Mouse (Mus musculus) adrenal gland, adult 8-10 months (tissue): ENCODE data around the gene Myo1a. TPM values are rescaled to one million over a fixed set of nuclear protein-coding genes. Genes with fewer than 3 reads are reported as not detected.
"Not testable (repeated sequence)": the region's sequence is repeated elsewhere in the genome, so short reads cannot be mapped to it uniquely, and the experiment has no call there.

Source experiments
- DNase-seq: peaks from one replicate; pipeline ENCODE4 v3.0.0; 2022
- total RNA-seq, 4 experiments: library from RNA; stranded (reverse); gene quantifications; 2 replicates each; pipeline ENCODE4 v1.2.4; 2022

Myo1a gene
- total RNA-seq, 4 experiments from 2014 or later: 0.75 to 72.1 (median 30.0) TPM

DNA sequence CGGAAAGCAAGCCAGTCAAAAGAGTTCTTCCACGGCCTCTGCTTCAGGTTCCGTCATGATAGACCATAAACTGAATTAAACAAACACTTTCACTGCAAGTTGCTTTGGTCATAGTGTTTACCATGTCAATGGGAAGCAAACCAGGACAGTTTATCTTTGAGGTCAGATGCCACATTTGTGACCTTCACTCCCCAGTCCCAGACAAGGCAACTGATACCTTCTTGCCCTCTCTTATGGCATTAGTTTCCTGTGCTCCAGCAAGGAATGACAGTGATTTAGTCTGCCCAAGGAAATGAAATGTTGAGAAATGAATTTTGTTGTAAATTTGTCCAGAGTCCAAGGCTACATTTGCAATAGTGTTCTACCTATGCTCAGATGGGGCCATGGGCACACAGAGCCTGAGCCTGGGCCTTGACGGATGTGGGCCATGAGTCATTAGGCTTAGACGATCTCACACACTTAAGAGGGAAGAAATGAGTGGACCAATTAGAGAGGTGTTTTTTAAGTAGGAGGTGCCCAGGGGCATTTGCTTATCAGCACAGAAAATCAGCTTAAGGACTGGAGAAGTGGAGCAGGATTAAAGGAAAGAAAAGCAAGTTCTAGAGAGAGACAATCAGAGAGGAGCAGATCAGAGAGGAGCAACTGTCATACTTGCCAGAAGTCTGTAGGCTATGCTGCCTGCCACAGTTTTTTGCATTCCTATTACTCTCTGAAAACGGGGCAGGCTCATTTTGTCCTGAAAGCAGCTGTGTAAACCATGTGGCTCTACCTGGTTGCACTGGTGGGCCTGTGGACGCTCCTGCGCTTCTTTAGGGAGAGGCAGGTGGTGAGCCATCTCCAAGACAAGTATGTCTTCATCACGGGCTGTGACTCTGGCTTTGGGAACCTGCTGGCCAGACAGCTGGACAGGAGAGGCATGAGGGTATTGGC, 54.5 kb downstream of the Myo1a start, which contains the start of the genes Rdh1 and Rdh16f1:
Rdh1 (plus strand) TSS at position 541 of the 930 bp plus-strand sequence.
Rdh16f1 (plus strand) TSS at position 607 of the 930 bp plus-strand sequence.
- no peak for DNase-seq

DNA sequence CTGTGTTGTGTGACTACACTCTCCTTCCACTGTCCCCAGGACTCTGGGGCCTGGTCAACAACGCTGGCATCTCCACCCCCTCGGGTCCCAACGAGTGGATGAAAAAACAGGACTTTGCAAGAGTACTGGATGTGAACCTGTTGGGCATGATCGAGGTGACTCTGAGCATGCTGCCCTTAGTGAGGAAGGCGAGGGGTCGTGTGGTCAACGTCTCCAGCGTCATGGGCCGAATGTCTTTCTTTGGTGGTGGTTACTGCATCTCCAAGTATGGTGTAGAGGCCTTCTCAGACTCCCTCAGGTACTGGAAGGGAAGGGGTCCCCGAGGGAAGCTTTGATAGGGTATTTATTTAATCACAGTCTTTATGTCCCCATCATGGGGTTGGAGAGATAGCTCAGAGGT, 58.0 kb downstream of the Myo1a start:
- DNase-seq: not testable (repeated sequence)

DNA sequence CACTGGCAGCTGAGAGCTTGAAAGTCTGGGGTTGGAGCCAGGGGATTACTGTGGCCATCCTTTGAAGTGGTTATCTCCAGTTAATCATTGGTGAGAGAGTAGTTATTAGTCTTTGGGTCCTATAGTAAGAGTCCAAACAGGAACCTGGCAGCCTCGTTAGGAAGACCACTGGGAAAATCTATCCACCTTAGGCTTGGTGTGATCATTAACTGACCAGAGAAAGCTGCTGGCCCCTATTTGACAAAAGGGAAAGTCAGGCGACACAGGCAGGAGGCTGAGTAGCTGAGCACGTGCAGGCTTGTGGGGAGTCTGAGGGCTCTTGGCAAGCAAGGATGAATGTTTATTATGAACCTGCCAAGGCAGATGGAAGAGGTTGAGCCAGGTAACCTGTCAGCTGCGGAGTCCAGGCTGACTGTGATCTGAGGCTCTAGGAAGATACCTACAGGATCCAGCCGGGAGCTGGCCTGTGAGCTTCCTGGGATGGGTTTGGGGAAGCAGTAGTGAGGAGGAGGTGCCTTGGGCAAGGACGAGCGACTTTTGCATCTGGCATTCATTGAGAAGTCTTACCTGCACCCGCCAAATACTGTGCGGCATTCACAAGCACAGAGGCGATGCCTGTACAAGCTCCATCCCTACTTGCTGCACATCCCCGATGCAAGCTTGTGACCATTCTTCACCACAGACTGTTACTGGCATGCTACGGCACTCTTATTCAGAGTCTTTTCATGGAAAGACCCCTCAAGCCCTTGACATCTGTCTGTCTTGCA, 59.1 kb downstream of the Myo1a start:
- no peak for DNase-seq

DNA sequence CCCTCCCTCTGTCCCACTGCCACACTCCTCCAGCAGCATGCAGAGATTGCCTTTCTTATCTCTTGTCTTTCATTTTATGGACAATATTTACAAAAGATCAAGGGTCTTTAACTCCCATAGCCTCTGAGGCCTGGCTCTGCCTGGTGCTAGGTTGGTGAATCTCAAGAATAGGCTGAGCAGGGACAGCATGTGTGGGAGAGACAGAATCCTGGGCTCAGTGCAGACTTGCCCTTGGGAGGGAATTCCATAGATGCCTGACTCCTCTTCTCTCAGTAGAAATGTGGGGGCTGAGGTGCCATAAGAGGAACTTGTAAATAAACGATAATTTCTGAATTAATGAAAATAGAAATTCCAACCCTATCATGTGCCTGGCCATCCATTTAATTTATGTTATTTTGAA, 61.6 kb downstream of the Myo1a start:
- DNase-seq: no peak

Other genes with a start within 250 kb of the Myo1a start
- gene Stac3, start 203.5 kb upstream of the Myo1a start, total RNA-seq: 1 to 10 TPM in 3 of 4 experiments, under 1 TPM in 1; 0.87 to 4.6 (median 3.7) TPM
- gene Ndufa4l2, start 190.2 kb upstream of the Myo1a start, total RNA-seq: 10 to 100 TPM; 42.4 to 64.4 (median 50.7) TPM
- 10 to 100 TPM; 45.3 to 56.0 (median 49.8) TPM for gene Shmt2, start 182.7 kb upstream of the Myo1a start, total RNA-seq
- gene Nxph4, start 170.6 kb upstream of the Myo1a start, total RNA-seq: 10 to 100 TPM in 3 of 4 experiments, 1 to 10 TPM in 1; 8.3 to 16.8 (median 13.2) TPM
- 100 to 1,000 TPM; 212 to 271 (median 242) TPM for gene Lrp1, start 84.0 kb upstream of the Myo1a start, total RNA-seq
- gene Stat6, start 62.2 kb upstream of the Myo1a start, total RNA-seq: 100 to 1,000 TPM in 3 of 4 experiments, 10 to 100 TPM in 1; 96.7 to 113 (median 107) TPM
- 10 to 100 TPM in 2 of 4 experiments, 1 to 10 TPM in 2; 6.3 to 10.6 (median 9.6) TPM for gene Nemp1, start 38.3 kb upstream of the Myo1a start, total RNA-seq
- gene Nab2, start 36.6 kb upstream of the Myo1a start, total RNA-seq: 10 to 100 TPM; 20.0 to 33.6 (median 26.8) TPM
- gene Tac2, start 19.3 kb downstream of the Myo1a start, total RNA-seq: not detected
- gene Zbtb39, start 34.4 kb downstream of the Myo1a start, total RNA-seq: 10 to 100 TPM; 11.9 to 20.9 (median 15.8) TPM
- gene Gpr182, start 46.6 kb downstream of the Myo1a start, total RNA-seq: 10 to 100 TPM in 3 of 4 experiments, 1 to 10 TPM in 1; 9.8 to 13.2 (median 10.4) TPM
- 1 to 10 TPM; 4.0 to 5.4 (median 4.4) TPM for gene Rdh1, start 54.6 kb downstream of the Myo1a start, total RNA-seq
- gene Rdh16f1, start 54.6 kb downstream of the Myo1a start, total RNA-seq: 1 to 10 TPM; 4.8 to 9.8 (median 6.6) TPM
- under 1 TPM in 1 of 4 experiments, not detected in 3; 0.38 TPM for gene Rdh9, start 71.2 kb downstream of the Myo1a start, total RNA-seq
- 1 to 10 TPM in 1 of 4 experiments, under 1 TPM in 3; 0.55 to 2.9 (median 0.78) TPM for gene Rdh16, start 96.0 kb downstream of the Myo1a start, total RNA-seq
- under 1 TPM in 3 of 4 experiments, not detected in 1; 0.20 to 0.38 (median 0.24) TPM for gene Rdh19, start 144.8 kb downstream of the Myo1a start, total RNA-seq
- gene Rdh16f2, start 161.3 kb downstream of the Myo1a start, total RNA-seq: not detected
- gene Rdh7, start 183.6 kb downstream of the Myo1a start, total RNA-seq: under 1 TPM in 2 of 4 experiments, not detected in 2; 0.19 to 0.20 TPM
- gene Sdr9c7, start 193.3 kb downstream of the Myo1a start, total RNA-seq: 1 to 10 TPM in 1 of 4 experiments, under 1 TPM in 3; 0.64 to 1.6 (median 0.72) TPM